Mouse (Mus musculus) liver, embryonic 11.5 days (tissue): ENCODE measurements around the gene Dnal1. TPM values are rescaled to one million over a fixed set of nuclear protein-coding genes. Genes with fewer than 3 reads are reported as not detected.

Experiments
- ATAC-seq: fragments of 200-750 bp; cut with Nextera tagmentation; replicated peaks from 2 replicates; pipeline ENCODE4 v1.8.0; 2017; ENCODE audit warnings: moderate number of reproducible peaks, mild to moderate bottlenecking, moderate TSS enrichment, moderate library complexity; ENCODE audit not compliant: low FRiP score
- DNase-seq: peaks from one replicate; pipeline ENCODE4 v3.0.0-alpha.2; 2017; ENCODE audit warnings: low spot score
- H3K27ac ChIP-seq: fragments of 300-500 bp; sonication (generic); 2 replicates; pipeline ENCODE4 v1.5.1; 2014; ENCODE audit warnings: mild to moderate bottlenecking, low read depth, low read length, control low read depth
- H3K27me3 ChIP-seq: fragments of 300-500 bp; sonication (generic); replicated peaks from 2 replicates; pipeline ENCODE4 v1.6.1; 2014; ENCODE audit warnings: low read length, mixed read lengths; ENCODE audit not compliant: control insufficient read depth, insufficient read depth
- H3K36me3 ChIP-seq: fragments of 300-500 bp; sonication (generic); 2 replicates; pipeline ENCODE4 v1.6.1; 2014; ENCODE audit warnings: mild to moderate bottlenecking, low read length, moderate library complexity, mixed read lengths; ENCODE audit not compliant: control insufficient read depth, insufficient read depth
- H3K4me1 ChIP-seq: fragments of 300-500 bp; sonication (generic); replicated peaks from 2 replicates; pipeline ENCODE4 v1.6.1; 2014; ENCODE audit warnings: low read length, mixed read lengths; ENCODE audit not compliant: control insufficient read depth, insufficient read depth
- H3K4me2 ChIP-seq: fragments of 300-500 bp; sonication (generic); 2 replicates; pipeline ENCODE4 v1.6.1; 2014; ENCODE audit warnings: mild to moderate bottlenecking, control low read depth, moderate library complexity
- H3K4me3 ChIP-seq: fragments of 300-500 bp; sonication (generic); 2 replicates; pipeline ENCODE4 v1.5.1; 2014; ENCODE audit warnings: low read depth, low read length, control low read depth
- H3K9ac ChIP-seq: fragments of 300-500 bp; sonication (generic); 2 replicates; pipeline ENCODE4 v1.6.1; 2014; ENCODE audit warnings: low read depth, low read length, control low read depth
- H3K9me3 ChIP-seq: fragments of 300-500 bp; sonication (generic); 2 replicates; pipeline ENCODE4 v1.6.1; 2016; ENCODE audit warnings: low read length, inconsistent platforms, mixed read lengths; ENCODE audit not compliant: control insufficient read depth
- WGBS: fragments of 180-500 bp; shearing (Covaris S2); extraction: QIAGEN DNeasy Blood & Tissue Kit; methylation state at CpG from one replicate; pipeline ENCODE4 v1.1.7; 2014; 5-methylcytosine and 5-hydroxymethylcytosine counted together
- polyA plus RNA-seq: library from polyadenylated mRNA; unstranded; fragments of >200 nt; fragmentation: Nextera tagmentation; extraction: Ambion mirVana; gene quantifications from 2 replicates; pipeline ENCODE4 v1.2.1, GENCODE M21; 2014

Gene Dnal1
- polyA plus RNA-seq, 1 experiment from 2014 or later = 2.3 TPM

- Histone ChIP-seq H3K4me3 (no peak overlapping the region), H3K27ac (peak overlapping the region; percentile 97; the same call in 1 of the 2 replicates), H3K4me2 (no peak overlapping the region), H3K36me3 (peaks cover 29% of the 10 kb centered on the region), H3K9me3 (no peaks in the 10 kb centered on the region), H3K9ac (no peak overlapping the region), H3K27me3 (no peaks in the 10 kb centered on the region), H3K4me1 (peaks cover 48% of the 10 kb centered on the region)
- no peak for ATAC-seq
- no peak for DNase-seq
- WGBS = 93% methylated on average over 13 of the region's 13 CpGs
Observed at GRCm38 (mm10) chr12:84173309-84173915, 59.2 kb downstream of the Dnal1 start.

- Histone ChIP-seq H3K9me3 (no peaks in the 10 kb centered on the region), H3K4me3 (no peak overlapping the region), H3K4me1 (peaks cover 57% of the 10 kb centered on the region), H3K4me2 (peak overlapping the region; percentile 79), H3K36me3 (peaks cover 29% of the 10 kb centered on the region), H3K27ac (peak overlapping the region; percentile 97), H3K9ac (no peak overlapping the region), H3K27me3 (no peaks in the 10 kb centered on the region)
- no peak for ATAC-seq
- DNase-seq = no peak
- WGBS = 67% methylated on average over 9 of the region's 9 CpGs
Observed at GRCm38 (mm10) chr12:84174190-84174811, 60.1 kb downstream of the Dnal1 start.

GRCm38 (mm10) chr12:84174871-84175270 lies 60.7 kb downstream of the Dnal1 start:
- H3K27me3 ChIP-seq = no peaks in the 10 kb centered on the region
- ATAC-seq = no peak
- no peak for DNase-seq
- 50% methylated on average over 6 of the region's 6 CpGs for WGBS
- H3K9me3 ChIP-seq = no peaks in the 10 kb centered on the region
- H3K36me3 ChIP-seq = peaks cover 29% of the 10 kb centered on the region
- H3K4me2 ChIP-seq = peak overlapping the region; percentile 79
- H3K4me3 ChIP-seq = no peak overlapping the region
- peak overlapping the region; percentile 97 for H3K27ac ChIP-seq
- no peak overlapping the region for H3K9ac ChIP-seq
- H3K4me1 ChIP-seq = peaks cover 61% of the 10 kb centered on the region

GRCm38 (mm10) chr12:84175659-84176061 lies 61.5 kb downstream of the Dnal1 start:
- no peaks in the 10 kb centered on the region for H3K9me3 ChIP-seq
- H3K27ac ChIP-seq = peak overlapping the region; percentile 97
- DNase-seq (peak; percentile 89), ATAC-seq (peak; percentile 91)
- under 1% methylated on average over 19 of the region's 20 CpGs for WGBS
- peak overlapping the region; percentile 76 for H3K9ac ChIP-seq
- peaks cover 26% of the 10 kb centered on the region for H3K36me3 ChIP-seq
- peak overlapping the region; percentile 79 for H3K4me2 ChIP-seq
- peaks cover 69% of the 10 kb centered on the region for H3K4me1 ChIP-seq
- peak overlapping the region; percentile 43 for H3K4me3 ChIP-seq
- H3K27me3 ChIP-seq = no peaks in the 10 kb centered on the region

DNA sequence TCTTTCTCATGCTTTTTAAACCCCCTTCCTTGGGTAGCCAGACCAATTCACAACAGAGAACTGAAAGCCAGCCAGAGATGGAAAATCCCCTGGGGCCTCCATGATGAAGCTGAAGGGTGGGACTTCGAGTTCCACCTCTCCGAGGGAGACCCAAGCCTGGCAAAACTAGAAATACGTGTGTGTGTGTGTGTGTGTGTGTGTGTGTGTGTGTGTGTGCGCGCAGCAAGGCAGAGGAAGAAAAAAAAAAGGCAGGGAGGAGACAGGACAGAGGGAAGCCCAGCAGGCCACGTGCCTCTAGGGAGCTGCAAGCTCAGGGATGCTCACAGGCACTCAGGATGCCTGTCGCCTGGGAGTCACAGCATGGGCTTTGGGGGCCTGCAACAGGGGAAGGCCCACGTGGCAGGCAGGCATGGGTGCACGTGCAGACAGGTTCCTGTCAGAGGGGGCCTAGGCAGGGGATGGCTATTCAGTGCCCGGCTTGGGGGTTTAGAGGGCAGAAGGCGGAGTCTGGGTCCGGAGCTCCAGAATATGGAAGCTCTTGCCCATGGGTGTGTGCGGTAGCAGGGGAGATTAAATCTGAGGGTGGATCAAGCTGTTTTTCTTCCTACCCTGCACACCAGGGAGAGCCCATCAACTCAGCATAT lies 62.1 kb downstream of the Dnal1 start:
- H3K4me2 ChIP-seq = peak overlapping the region; percentile 79
- DNase-seq = no peak
- H3K27ac ChIP-seq = peak overlapping the region; percentile 97
- no peaks in the 10 kb centered on the region for H3K9me3 ChIP-seq
- H3K27me3 ChIP-seq = no peaks in the 10 kb centered on the region
- peaks cover 75% of the 10 kb centered on the region for H3K4me1 ChIP-seq
- WGBS = 6% methylated on average over 13 of the region's 13 CpGs
- ATAC-seq = peak; percentile 46
- H3K36me3 ChIP-seq = peaks cover 24% of the 10 kb centered on the region
- H3K9ac ChIP-seq = peak overlapping the region; percentile 76
- peak overlapping the region; percentile 43 for H3K4me3 ChIP-seq

- H3K27me3 ChIP-seq = no peaks in the 10 kb centered on the region
- peaks cover 18% of the 10 kb centered on the region for H3K36me3 ChIP-seq
- peak overlapping the region; percentile 97 for H3K27ac ChIP-seq
- H3K9ac ChIP-seq = peak overlapping the region; percentile 76
- H3K4me1 ChIP-seq = peaks cover 83% of the 10 kb centered on the region
- no peak for ATAC-seq
- 26% methylated on average over 6 of the region's 6 CpGs for WGBS
- H3K9me3 ChIP-seq = no peaks in the 10 kb centered on the region
- peak overlapping the region; percentile 79 for H3K4me2 ChIP-seq
- peak overlapping the region; percentile 43 for H3K4me3 ChIP-seq
- DNase-seq = no peak
Observed at GRCm38 (mm10) chr12:84176886-84177765, 63.0 kb downstream of the Dnal1 start.

DNA sequence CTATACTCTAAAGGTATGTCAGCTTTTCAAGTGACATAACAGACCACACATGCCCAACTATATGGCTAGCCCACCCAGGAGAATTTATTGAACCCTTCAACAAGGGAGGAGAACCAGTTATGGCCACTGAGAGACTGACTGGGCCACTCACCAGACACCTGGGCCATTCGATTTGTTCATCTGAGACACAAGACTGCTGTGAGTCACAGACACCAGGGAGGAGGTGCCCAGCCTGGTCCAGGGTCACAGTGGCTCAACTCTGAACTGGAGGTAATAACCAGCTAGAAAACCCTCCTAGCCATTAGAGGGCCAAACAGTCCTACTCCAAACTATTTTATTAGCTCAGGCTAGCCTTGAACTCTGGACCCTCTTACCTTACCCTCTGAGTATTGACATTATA lies 63.9 kb downstream of the Dnal1 start:
- Histone ChIP-seq H3K9me3 (no peaks in the 10 kb centered on the region), H3K36me3 (peaks cover 11% of the 10 kb centered on the region), H3K4me3 (no peak overlapping the region), H3K27me3 (no peaks in the 10 kb centered on the region), H3K4me1 (peaks cover 87% of the 10 kb centered on the region), H3K27ac (peak overlapping the region; percentile 97; the same call in 1 of the 2 replicates), H3K4me2 (peak overlapping the region; percentile 79; the same call in 1 of the 2 replicates), H3K9ac (peak overlapping the region; percentile 76; the same call in 1 of the 2 replicates)
- 66% methylated on average over 1 of the region's 1 CpGs for WGBS
- no peak for DNase-seq
- no peak for ATAC-seq
